Mouse (Mus musculus) neural tube, embryonic 15.5 days (tissue): ENCODE measurements around the gene Nup210. TPM values are rescaled to one million over a fixed set of nuclear protein-coding genes. Genes with fewer than 3 reads are reported as not detected.

Experiments
- ATAC-seq: fragments of 200-750 bp; cut with Nextera tagmentation; 2 replicates; pipeline ENCODE4 v1.8.0; 2017; ENCODE audit warnings: mild to moderate bottlenecking, moderate TSS enrichment, moderate library complexity; ENCODE audit not compliant: low FRiP score
- H3K27ac ChIP-seq: fragments of 300-500 bp; sonication (generic); replicated peaks from 2 replicates; pipeline ENCODE4 v1.5.1; 2015; ENCODE audit warnings: mild to moderate bottlenecking, inconsistent platforms
- H3K27me3 ChIP-seq: fragments of 300-500 bp; sonication (generic); replicated peaks from 2 replicates; pipeline ENCODE4 v1.6.1; 2015; ENCODE audit warnings: inconsistent platforms
- H3K36me3 ChIP-seq: fragments of 300-500 bp; sonication (generic); 2 replicates; pipeline ENCODE4 v1.6.1; 2015; ENCODE audit warnings: inconsistent platforms
- H3K4me1 ChIP-seq: fragments of 300-500 bp; sonication (generic); 2 replicates; pipeline ENCODE4 v1.6.1; 2015; ENCODE audit warnings: inconsistent platforms
- H3K4me2 ChIP-seq: fragments of 300-500 bp; sonication (generic); 2 replicates; pipeline ENCODE4 v1.6.1; 2015; ENCODE audit warnings: inconsistent platforms, mild to moderate bottlenecking, moderate library complexity
- H3K4me3 ChIP-seq: fragments of 300-500 bp; sonication (generic); replicated peaks from 2 replicates; pipeline ENCODE4 v1.5.1; 2015; ENCODE audit warnings: mild to moderate bottlenecking, inconsistent platforms
- H3K9ac ChIP-seq: fragments of 300-500 bp; sonication (generic); replicated peaks from 2 replicates; pipeline ENCODE4 v1.6.1; 2015; ENCODE audit warnings: mild to moderate bottlenecking, inconsistent platforms
- H3K9me3 ChIP-seq: fragments of 300-500 bp; sonication (generic); replicated peaks from 2 replicates; pipeline ENCODE4 v1.6.1; 2016; ENCODE audit warnings: inconsistent platforms
- WGBS: fragments of 180-500 bp; shearing (Covaris S2); methylation state at CpG from one replicate; pipeline ENCODE4 v1.1.7; 2015; ENCODE audit warnings: mixed read lengths; 5-methylcytosine and 5-hydroxymethylcytosine counted together
- polyA plus RNA-seq: library from polyadenylated mRNA; unstranded; fragments of >200 nt; fragmentation: Nextera tagmentation; extraction: Ambion mirVana; gene quantifications from 2 replicates; pipeline ENCODE4 v1.2.1, GENCODE M21; 2015

The Nup210 gene
- polyA plus RNA-seq, 1 experiment from 2014 or later = 15.4 TPM

- H3K27me3 ChIP-seq = 0 out of 2 replicates have a peak, but pooled peaks cover 6% of the 10 kb centered on the region
- peak overlapping the region; percentile 77 for H3K27ac ChIP-seq
- peaks cover 7% of the 10 kb centered on the region; the same call in 1 of the 2 replicates for H3K9me3 ChIP-seq
- ATAC-seq = peak; percentile 40
- peak overlapping the region; percentile 76 for H3K4me3 ChIP-seq
- peaks cover 20% of the 10 kb centered on the region for H3K4me1 ChIP-seq
- 2% methylated on average over 39 of the region's 59 CpGs for WGBS
- H3K9ac ChIP-seq = peak overlapping the region; percentile 76
- H3K4me2 ChIP-seq = peak overlapping the region; percentile 100
- H3K36me3 ChIP-seq = no peaks in the 10 kb centered on the region
These were observed 128.4 kb downstream of the Nup210 start for GRCm38 (mm10) chr6:90988299-90988625.

- Histone ChIP-seq H3K9ac (peak overlapping the region; percentile 76), H3K4me3 (peak overlapping the region; percentile 76), H3K27me3 (0 out of 2 replicates have a peak, but pooled peaks cover 6% of the 10 kb centered on the region), H3K27ac (peak overlapping the region; percentile 77), H3K9me3 (peaks cover 7% of the 10 kb centered on the region; the same call in 1 of the 2 replicates), H3K4me2 (peak overlapping the region; percentile 100), H3K36me3 (no peaks in the 10 kb centered on the region), H3K4me1 (peaks cover 20% of the 10 kb centered on the region)
- WGBS = 0% methylated on average over 63 of the region's 76 CpGs
- 0 out of 2 replicates have a peak, but pooled peaks have one; percentile 14 for ATAC-seq
These were observed 128.9 kb downstream of the Nup210 start for GRCm38 (mm10) chr6:90987561-90988298.

GRCm38 (mm10) chr6:90984101-90984500 lies 132.5 kb downstream of the Nup210 start:
- Histone ChIP-seq H3K4me1 (peaks cover 20% of the 10 kb centered on the region), H3K27ac (no peak overlapping the region), H3K4me2 (no peak overlapping the region), H3K9ac (no peak overlapping the region), H3K36me3 (no peaks in the 10 kb centered on the region), H3K27me3 (0 out of 2 replicates have a peak, but pooled peaks cover 6% of the 10 kb centered on the region), H3K4me3 (no peak overlapping the region), H3K9me3 (no peaks in the 10 kb centered on the region)
- no peak for ATAC-seq
- 60% methylated on average over 3 of the region's 3 CpGs for whole genome bisulfite sequencing

- WGBS = 72% methylated on average over 2 of the region's 2 CpGs
- H3K9me3 ChIP-seq = no peaks in the 10 kb centered on the region
- H3K4me3 ChIP-seq = no peak overlapping the region
These were observed 142.3 kb downstream of the Nup210 start for GRCm38 (mm10) chr6:90974279-90974678.

GRCm38 (mm10) chr6:90969341-90969871 lies 147.2 kb downstream of the Nup210 start:
- H3K4me1 ChIP-seq = 0 out of 2 replicates have a peak, but pooled peaks cover 4% of the 10 kb centered on the region
- no peak overlapping the region for H3K4me2 ChIP-seq
- no peak overlapping the region for H3K4me3 ChIP-seq
- H3K36me3 ChIP-seq = no peaks in the 10 kb centered on the region
- no peaks in the 10 kb centered on the region for H3K9me3 ChIP-seq
- no peaks in the 10 kb centered on the region for H3K27me3 ChIP-seq
- WGBS = 52% methylated on average over 2 of the region's 2 CpGs
- no peak overlapping the region for H3K27ac ChIP-seq
- no peak for ATAC-seq
- no peak overlapping the region for H3K9ac ChIP-seq

More at GRCm38 (mm10) chr6:90974279-90974678, 142.3 kb downstream of the Nup210 start:
- no peaks in the 10 kb centered on the region for H3K36me3 ChIP-seq
- no peak overlapping the region for H3K9ac ChIP-seq
- no peak overlapping the region for H3K4me2 ChIP-seq
- H3K27ac ChIP-seq = no peak overlapping the region
- H3K27me3 ChIP-seq = no peaks in the 10 kb centered on the region
- ATAC-seq = no peak
- H3K4me1 ChIP-seq = 0 out of 2 replicates have a peak, but pooled peaks cover 4% of the 10 kb centered on the region

Other genes starting within 250 kb of the Nup210 start
- gene Iqsec1, start 128.1 kb downstream of the Nup210 start, polyA plus RNA-seq = 19.7 and 21.5 TPM in 2 replicates
- 41.7 and 51.5 TPM in 2 replicates for gene Hdac11, start 39.8 kb upstream of the Nup210 start, polyA plus RNA-seq
- gene Fbln2, start 95.6 kb upstream of the Nup210 start, polyA plus RNA-seq = 33.7 and 47.7 TPM in 2 replicates